Mouse (Mus musculus): Measurements from ENCODE around the gene Nmrk2.

DNA sequence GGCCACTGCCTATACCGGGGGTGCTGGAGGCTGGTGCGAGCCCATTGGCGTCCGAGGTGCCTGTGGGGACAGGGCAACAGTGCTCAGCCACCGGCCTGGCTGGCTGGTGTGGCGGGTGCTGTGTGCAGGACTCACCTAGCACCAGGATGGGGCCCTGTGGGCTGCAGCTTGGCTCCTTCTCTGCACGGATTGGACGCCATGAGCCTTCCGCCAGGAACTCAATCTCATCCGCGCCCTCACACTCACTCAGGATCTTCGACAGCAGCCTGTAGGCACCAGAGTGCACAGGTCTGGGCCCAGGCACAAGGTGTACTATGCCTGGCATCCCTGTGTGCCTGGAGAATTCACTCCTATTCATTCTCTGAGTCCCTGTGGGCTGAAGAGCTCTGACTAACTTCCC lies 47.5 kb downstream of the Nmrk2 start:
- TF ChIP-seq POLR2A (IDR thresholded peaks at IDR 0.05; ENCODE audit: borderline replicate concordance, extremely low read depth, low read depth, low read length) (no peak), CTCF (IDR thresholded peaks at IDR 0.05; ENCODE audit: insufficient read depth, low read length) (no peak)

Measured in lung, adult 2 months (tissue).